Mouse (Mus musculus) heart, postnatal 10 days (tissue): ENCODE data around the gene Clip4. TPM values are rescaled to one million over a fixed set of nuclear protein-coding genes. Genes with fewer than 3 reads are reported as not detected.

Source experiments
- DNase-seq, 2 experiments: peaks; one replicate each; pipeline ENCODE4 v3.0.0; 2021
- intact Hi-C: fragments of 180-260 bp; cut with DNase I; formaldehyde crosslinking; loops from one replicate; pipeline ENCODE4 v1.15.1; 2025
- total RNA-seq, 2 experiments: library from RNA; stranded (reverse); gene quantifications; 2 replicates each; pipeline ENCODE4 v1.2.3; 2021

Gene Clip4
- total RNA-seq, 2 experiments from 2014 or later: 164 TPM

GRCm38 (mm10) chr17:71786456-71786855, 18.2 kb downstream of the Clip4 start:
- DNase-seq: no peak
- intact Hi-C loops: no loop called here

- intact Hi-C loops: no loop called here
- DNase-seq: no peak
Measured at GRCm38 (mm10) chr17:71791109-71791508, 22.8 kb downstream of the Clip4 start.

GRCm38 (mm10) chr17:71791622-71792021, 23.3 kb downstream of the Clip4 start:
- intact Hi-C loops: no loop called here
- no peak for DNase-seq

- peak; percentile 74 to 78 for DNase-seq
- intact Hi-C loops: loop anchor here (5.0 kb wide), 1 partner anchor 133 kb away; no protein-coding TSS in a partner anchor
Measured at GRCm38 (mm10) chr17:71795521-71796205, 27.4 kb downstream of the Clip4 start.

GRCm38 (mm10) chr17:71803456-71803855, 35.2 kb downstream of the Clip4 start:
- DNase-seq: no peak
- intact Hi-C loops: no loop called here

GRCm38 (mm10) chr17:71803876-71804275, 35.6 kb downstream of the Clip4 start:
- DNase-seq: no peak
- intact Hi-C loops: no loop called here

- intact Hi-C loops: no loop called here
- DNase-seq: peak; percentile 48 to 53
Measured at GRCm38 (mm10) chr17:71811070-71811469, 42.8 kb downstream of the Clip4 start.

GRCm38 (mm10) chr17:71816136-71816864, 48.0 kb downstream of the Clip4 start:
- intact Hi-C loops: no loop called here
- no peak for DNase-seq

GRCm38 (mm10) chr17:71823622-71824306, 55.5 kb downstream of the Clip4 start:
- intact Hi-C loops: no loop called here
- no peak for DNase-seq

GRCm38 (mm10) chr17:71826603-71827002, 58.3 kb downstream of the Clip4 start:
- peak; percentile 14 to 23 for DNase-seq
- intact Hi-C loops: no loop called here

GRCm38 (mm10) chr17:71827627-71828026, 59.4 kb downstream of the Clip4 start:
- DNase-seq: peak in 1 of 2 experiments; percentile 14
- intact Hi-C loops: no loop called here

GRCm38 (mm10) chr17:71828647-71829414, 60.6 kb downstream of the Clip4 start:
- DNase-seq: no peak
- intact Hi-C loops: no loop called here

- no peak for DNase-seq
- intact Hi-C loops: no loop called here
Measured at GRCm38 (mm10) chr17:71831960-71832359, 63.7 kb downstream of the Clip4 start.

- intact Hi-C loops: no loop called here
- DNase-seq: no peak
Measured at GRCm38 (mm10) chr17:71862184-71862583, 93.9 kb downstream of the Clip4 start.

- intact Hi-C loops: no loop called here
- no peak for DNase-seq
Measured at GRCm38 (mm10) chr17:71862895-71863294, 94.6 kb downstream of the Clip4 start.

GRCm38 (mm10) chr17:71864039-71864438, 95.8 kb downstream of the Clip4 start:
- no peak for DNase-seq
- intact Hi-C loops: no loop called here

GRCm38 (mm10) chr17:71865437-71865836, 97.2 kb downstream of the Clip4 start:
- no peak for DNase-seq
- intact Hi-C loops: no loop called here

GRCm38 (mm10) chr17:71867892-71868291, 99.6 kb downstream of the Clip4 start:
- DNase-seq: no peak
- intact Hi-C loops: no loop called here

- intact Hi-C loops: no loop called here
- DNase-seq: no peak
Measured at GRCm38 (mm10) chr17:71868828-71869227, 100.6 kb downstream of the Clip4 start.

- DNase-seq: peak; percentile 36 to 38
- intact Hi-C loops: loop anchor here (5.0 kb wide), 1 partner anchor 307 kb away; no protein-coding TSS in a partner anchor
Measured at GRCm38 (mm10) chr17:71869372-71870231, 101.3 kb downstream of the Clip4 start.
